Mouse (Mus musculus) erythroblast, embryonic 14.5 days (primary cell): ENCODE results near the gene Megf8. TPM values are rescaled to one million over a fixed set of nuclear protein-coding genes. Genes with fewer than 3 reads are reported as not detected.

Source experiments
- H3K27me3 ChIP-seq: 2 replicates; pipeline ENCODE4 v1.6.1; 2012; ENCODE audit warnings: inconsistent platforms; ENCODE audit not compliant: control insufficient read depth
- H3K36me3 ChIP-seq: 2 replicates; pipeline ENCODE4 v1.6.1; 2012; ENCODE audit warnings: mild to moderate bottlenecking, inconsistent platforms; ENCODE audit not compliant: control insufficient read depth
- H3K4me1 ChIP-seq: 2 replicates; pipeline ENCODE4 v1.6.1; 2012; ENCODE audit warnings: inconsistent platforms; ENCODE audit not compliant: control insufficient read depth
- H3K4me3 ChIP-seq: replicated peaks from 2 replicates; pipeline ENCODE3; 2012; ENCODE audit warnings: moderate library complexity, mild to moderate bottlenecking, inconsistent platforms
- H3K9me3 ChIP-seq: 2 replicates; pipeline ENCODE4 v1.6.1; 2012; ENCODE audit warnings: low read length, inconsistent platforms, mixed read lengths; ENCODE audit not compliant: control insufficient read depth
- GATA1 ChIP-seq: IDR thresholded peaks from 2 replicates; pipeline ENCODE4 v1.6.1; 2012; ENCODE audit warnings: low read length, inconsistent platforms, mixed read lengths
- TAL1 ChIP-seq: IDR thresholded peaks from 3 replicates; pipeline ENCODE4 v1.6.1; 2012; ENCODE audit warnings: low read length, inconsistent platforms, mixed read lengths
- polyA plus RNA-seq: library from polyadenylated mRNA; stranded (reverse); fragments of >175 nt; gene quantifications from 2 replicates; pipeline ENCODE4 v1.2.3, GENCODE M21; 2012

The Megf8 gene
- polyA plus RNA-seq, 1 experiment: 0.16 TPM

DNA sequence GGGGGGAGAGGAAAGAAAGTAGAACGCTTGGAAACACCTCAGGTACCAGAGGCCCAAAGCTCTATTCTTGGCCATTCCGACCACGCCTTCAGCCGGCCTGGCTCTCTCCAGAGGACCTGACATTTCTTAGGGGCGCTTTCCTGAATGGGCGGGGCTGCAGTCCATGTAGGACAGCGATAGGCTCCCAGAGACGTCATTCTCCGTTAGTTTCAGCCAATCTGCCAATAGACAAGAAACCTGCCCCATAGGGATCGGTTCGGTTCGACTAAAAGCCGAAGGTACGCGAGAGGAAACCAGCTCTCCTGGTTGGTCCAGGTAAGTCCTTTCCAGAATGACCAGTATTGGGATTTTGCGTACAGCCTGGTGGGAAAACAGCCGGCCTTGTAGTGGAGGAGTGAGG lies 59.6 kb downstream of the Megf8 start:
- Histone ChIP-seq H3K27me3 (0 out of 2 replicates have a peak, but pooled peaks cover 2% of the 10 kb centered on the region), H3K4me3 (peak overlapping the region; percentile 46), H3K4me1 (peaks cover 27% of the 10 kb centered on the region), H3K9me3 (no peaks in the 10 kb centered on the region), H3K36me3 (no peaks in the 10 kb centered on the region)
- TF ChIP-seq TAL1 (no peak), GATA1 (no peak)

DNA sequence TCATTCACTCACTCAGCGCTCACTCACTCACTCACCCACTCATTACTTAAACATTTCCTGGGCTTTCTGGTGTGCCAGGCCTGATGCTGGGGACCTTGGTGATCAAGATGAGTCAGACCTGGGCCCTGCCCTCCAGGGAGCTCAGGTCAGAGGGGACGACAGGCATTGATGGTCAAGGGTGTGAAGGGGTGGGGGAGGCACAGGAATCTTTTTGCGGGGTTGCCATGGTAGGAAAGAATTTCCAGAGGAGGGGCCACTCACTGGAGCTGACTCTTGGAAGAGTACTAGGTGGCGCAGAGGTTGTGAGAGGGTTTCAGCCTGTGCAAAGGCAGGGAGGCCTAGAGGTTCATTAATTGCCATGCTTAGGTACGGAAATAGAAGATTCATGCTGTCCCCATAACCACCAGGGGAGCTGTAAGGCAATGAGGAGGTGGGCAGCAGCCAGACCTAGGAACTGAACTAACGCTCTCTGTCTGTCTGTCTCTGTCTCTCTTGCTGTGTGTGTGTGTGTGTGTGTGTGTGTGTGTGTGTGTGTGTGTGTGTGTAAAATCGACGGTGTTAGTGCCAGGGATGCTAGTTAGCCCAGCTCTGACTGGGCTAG lies 60.2 kb downstream of the Megf8 start:
- H3K4me3 ChIP-seq: peak overlapping the region; percentile 46

DNA sequence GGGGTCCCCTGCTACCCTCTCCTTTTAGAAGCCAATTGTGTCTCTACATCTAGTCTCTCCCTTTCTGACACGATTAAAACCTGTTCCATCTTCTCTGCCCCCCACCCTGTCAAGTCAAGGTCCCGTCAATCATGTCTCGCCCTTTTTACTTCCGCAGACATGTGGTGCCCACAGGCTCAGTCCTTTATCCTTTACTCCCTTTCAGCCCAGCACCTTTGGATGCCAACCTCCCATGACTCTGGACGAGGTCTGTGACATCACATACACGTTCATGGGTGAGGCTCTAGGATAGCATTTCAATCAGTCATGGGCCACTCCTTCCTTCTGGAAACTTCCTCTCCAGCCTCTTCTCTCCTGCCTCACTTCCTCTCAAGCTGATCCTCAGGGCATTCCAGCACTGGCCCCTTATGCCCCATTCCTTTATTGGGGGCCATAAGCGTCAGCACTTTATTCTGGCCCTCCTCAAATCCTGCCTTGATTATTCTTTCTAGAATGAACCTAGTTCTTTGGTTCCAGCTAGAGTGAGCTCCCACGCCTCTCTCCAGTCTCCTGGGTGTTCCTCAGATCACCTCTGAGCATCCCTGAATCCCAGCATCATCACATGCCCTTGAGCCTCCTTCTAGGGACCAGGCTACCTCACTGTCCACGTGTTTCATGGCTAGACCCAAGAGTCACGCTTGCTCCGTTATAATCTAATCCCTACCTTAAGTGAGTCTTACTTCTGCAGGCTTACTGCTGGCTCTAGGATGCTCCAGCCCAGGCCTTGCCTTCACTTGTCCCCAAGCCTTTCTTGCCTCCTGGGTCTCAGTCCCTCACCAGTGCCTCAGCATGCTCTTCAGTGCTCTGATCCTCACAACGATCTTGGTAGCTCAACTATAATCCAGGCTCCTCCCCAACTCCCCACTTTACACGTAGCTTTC lies 61.5 kb downstream of the Megf8 start:
- Histone ChIP-seq H3K36me3 (peaks cover 6% of the 10 kb centered on the region), H3K9me3 (no peaks in the 10 kb centered on the region), H3K4me1 (peaks cover 27% of the 10 kb centered on the region), H3K4me3 (no peak overlapping the region), H3K27me3 (0 out of 2 replicates have a peak, but pooled peaks cover 2% of the 10 kb centered on the region)
- TF ChIP-seq TAL1: no peak

More for the DNA sequence above, 60.2 kb downstream of the Megf8 start:
- TF ChIP-seq GATA1 (no peak), TAL1 (no peak)
- H3K9me3 ChIP-seq: no peaks in the 10 kb centered on the region
- H3K27me3 ChIP-seq: 0 out of 2 replicates have a peak, but pooled peaks cover 2% of the 10 kb centered on the region
- H3K36me3 ChIP-seq: no peaks in the 10 kb centered on the region
- peaks cover 27% of the 10 kb centered on the region for H3K4me1 ChIP-seq

DNA sequence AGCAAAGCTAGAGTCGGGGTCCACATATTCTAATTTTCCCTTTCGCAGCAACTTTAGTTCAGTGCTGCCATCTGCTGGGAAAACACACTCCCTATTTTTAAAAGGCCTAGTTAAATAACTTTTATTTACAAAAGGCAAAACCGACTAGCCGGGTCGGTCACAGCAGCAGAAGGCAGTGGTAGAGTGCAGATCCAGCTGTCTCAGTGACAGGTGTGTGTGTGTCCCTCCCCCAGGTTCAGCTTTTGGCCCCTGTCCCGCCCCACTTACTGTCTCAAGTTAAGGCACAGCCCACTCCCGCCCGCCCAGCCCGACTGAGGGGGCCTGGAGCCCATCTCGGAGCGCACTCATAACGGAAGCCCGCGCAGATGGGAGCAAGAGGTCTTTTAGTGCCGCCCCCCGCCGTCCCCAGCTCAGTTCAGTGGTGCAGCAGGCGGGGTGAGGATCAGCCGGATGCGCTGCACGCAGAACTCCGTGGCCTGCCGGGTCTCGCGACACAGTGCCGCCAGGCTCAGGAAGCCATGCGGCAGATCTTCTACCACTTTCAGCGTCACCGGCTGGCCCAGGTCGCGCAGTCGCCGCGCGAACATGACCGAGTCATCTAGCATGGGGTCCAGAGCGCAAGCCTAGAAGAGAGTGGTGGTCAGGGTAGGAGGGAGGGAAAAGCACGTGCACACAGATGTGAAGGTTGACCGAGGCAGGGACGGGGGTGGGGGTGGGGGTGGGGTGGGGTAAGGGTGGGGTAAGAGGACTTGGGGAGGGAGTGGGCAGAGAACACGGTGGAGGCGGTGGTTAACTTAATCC lies 62.8 kb downstream of the Megf8 start:
- TF ChIP-seq TAL1: no peak
- TF ChIP-seq GATA1: no peak

DNA sequence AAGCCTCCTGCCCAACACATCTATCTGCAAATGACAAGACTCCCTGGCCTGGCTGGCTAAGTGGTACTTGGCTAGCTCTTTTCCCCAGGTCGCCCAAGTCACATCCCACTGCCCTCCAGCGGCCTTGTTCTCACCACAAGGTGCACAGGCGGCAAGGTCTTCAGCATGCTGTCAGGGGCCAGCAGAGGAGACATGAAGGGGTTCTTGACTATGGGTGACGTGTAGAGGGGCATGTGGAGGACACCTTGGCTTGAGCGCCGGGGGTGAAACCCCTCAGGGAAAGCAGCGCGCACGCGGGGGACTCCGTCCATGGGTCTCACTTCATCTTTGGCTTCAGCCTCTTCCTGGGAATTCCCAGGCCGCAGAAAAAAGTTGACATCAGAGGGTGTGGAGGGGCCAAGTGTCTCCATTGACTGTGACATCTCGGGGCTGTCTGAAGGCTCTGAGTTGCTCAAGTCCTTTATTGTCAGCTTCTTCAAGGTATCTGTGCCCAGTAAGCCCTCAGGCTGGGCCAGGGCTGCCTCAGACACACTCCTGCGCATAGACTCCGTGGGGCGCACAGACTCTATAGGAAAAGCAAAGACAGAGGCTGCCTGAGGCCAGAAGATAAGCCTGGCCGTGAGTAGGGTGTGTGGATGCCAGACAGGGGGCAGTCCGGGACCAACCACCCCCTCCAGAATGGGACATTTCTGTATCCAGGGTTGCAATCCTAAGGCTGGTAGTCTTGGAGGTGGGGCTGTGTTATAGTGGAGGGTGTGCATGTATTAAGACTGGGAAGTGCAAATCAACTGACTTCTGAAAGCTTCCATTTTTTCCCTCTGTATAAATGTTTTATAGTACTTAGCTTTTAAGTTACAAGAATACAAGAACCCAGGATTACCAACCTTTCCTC lies 63.7 kb downstream of the Megf8 start:
- TF ChIP-seq TAL1: no peak
- TF ChIP-seq GATA1: no peak
- Histone ChIP-seq H3K4me3 (no peak overlapping the region), H3K27me3 (0 out of 2 replicates have a peak, but pooled peaks cover 2% of the 10 kb centered on the region), H3K9me3 (no peaks in the 10 kb centered on the region), H3K36me3 (peaks cover 21% of the 10 kb centered on the region), H3K4me1 (peaks cover 33% of the 10 kb centered on the region)

More for the DNA sequence above, 62.8 kb downstream of the Megf8 start:
- H3K27me3 ChIP-seq: 0 out of 2 replicates have a peak, but pooled peaks cover 2% of the 10 kb centered on the region
- H3K9me3 ChIP-seq: no peaks in the 10 kb centered on the region
- H3K4me3 ChIP-seq: peak overlapping the region; percentile 56
- H3K4me1 ChIP-seq: peaks cover 27% of the 10 kb centered on the region
- H3K36me3 ChIP-seq: peaks cover 15% of the 10 kb centered on the region

DNA sequence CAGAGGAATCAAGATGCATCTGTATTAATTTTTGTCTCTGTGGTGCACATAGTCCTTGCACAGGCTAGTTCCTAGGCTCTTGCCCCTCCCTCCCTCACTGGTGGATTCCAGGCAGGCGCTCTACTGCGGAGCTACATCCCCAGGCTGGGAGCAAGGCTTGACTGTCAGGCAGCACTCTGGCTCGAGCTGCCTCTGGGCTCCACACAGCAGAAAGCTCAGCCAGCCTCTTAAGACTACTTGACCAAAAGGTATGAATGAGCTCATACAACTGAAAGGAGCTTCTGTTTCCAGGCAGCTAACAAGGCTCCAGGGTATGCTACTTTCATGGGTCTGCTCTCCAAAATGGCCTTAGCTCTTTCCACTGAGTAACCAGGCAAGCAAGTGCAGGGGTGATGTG lies 64.3 kb downstream of the Megf8 start:
- no peaks in the 10 kb centered on the region for H3K9me3 ChIP-seq
- no peak overlapping the region for H3K4me3 ChIP-seq
- H3K4me1 ChIP-seq: peaks cover 38% of the 10 kb centered on the region
- no peak for TF ChIP-seq TAL1
- TF ChIP-seq GATA1: no peak
- peaks cover 23% of the 10 kb centered on the region for H3K36me3 ChIP-seq
- 0 out of 2 replicates have a peak, but pooled peaks cover 2% of the 10 kb centered on the region for H3K27me3 ChIP-seq

DNA sequence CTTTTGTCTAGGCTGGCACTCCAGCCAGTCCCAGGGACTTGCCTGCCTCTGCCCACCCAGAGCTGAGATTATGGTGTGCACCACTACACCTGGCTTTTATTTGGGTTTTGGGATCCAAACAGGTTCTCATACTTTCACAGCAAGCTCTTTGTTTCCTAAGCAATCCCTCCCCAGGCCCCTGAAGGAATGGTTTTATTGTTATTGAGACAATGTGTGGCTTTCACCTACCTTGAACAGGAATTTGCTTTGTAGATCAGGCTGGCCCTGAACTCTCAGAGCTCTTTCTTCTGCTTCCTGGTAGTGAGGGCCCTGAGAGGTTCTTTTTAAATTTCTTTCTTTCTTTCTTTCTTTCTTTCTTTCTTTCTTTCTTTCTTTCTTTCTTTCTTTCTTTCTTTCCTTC lies 65.6 kb downstream of the Megf8 start:
- peaks cover 41% of the 10 kb centered on the region for H3K4me1 ChIP-seq
- no peak overlapping the region for H3K4me3 ChIP-seq
- 0 out of 2 replicates have a peak, but pooled peaks cover 2% of the 10 kb centered on the region for H3K27me3 ChIP-seq
- TF ChIP-seq GATA1 (no peak), TAL1 (no peak)
- peaks cover 23% of the 10 kb centered on the region for H3K36me3 ChIP-seq
- H3K9me3 ChIP-seq: no peaks in the 10 kb centered on the region

DNA sequence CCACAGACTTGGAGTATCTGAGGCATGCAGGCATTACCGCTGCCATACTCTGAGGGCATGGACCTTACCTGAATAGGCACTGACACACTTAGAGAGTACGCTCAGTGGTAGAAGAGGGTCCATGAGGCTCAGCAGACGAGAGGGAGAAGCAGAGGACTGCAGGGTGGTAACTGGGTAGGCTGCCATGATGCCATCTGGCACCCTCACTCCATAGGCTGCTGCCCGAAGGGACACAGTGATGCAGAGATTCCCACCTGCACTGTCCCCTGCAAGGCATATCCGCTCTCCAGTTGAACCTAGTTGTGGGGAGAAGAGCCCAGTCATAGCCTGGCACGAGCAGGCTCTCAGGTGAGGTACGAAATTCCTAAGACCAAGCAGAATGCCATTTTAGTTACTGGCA lies 66.4 kb downstream of the Megf8 start:
- Histone ChIP-seq H3K4me1 (peaks cover 44% of the 10 kb centered on the region), H3K27me3 (0 out of 2 replicates have a peak, but pooled peaks cover 2% of the 10 kb centered on the region), H3K4me3 (no peak overlapping the region), H3K36me3 (peaks cover 30% of the 10 kb centered on the region), H3K9me3 (no peaks in the 10 kb centered on the region)
- TF ChIP-seq TAL1 (no peak), GATA1 (no peak)
